Mouse (Mus musculus) erythroblast, embryonic 14.5 days (primary cell): ENCODE data around the gene Galnt5.

Experiments used
- GATA1 ChIP-seq: IDR thresholded peaks from 2 replicates; pipeline ENCODE4 v1.6.1; 2012; ENCODE audit warnings: low read length, inconsistent platforms, mixed read lengths
- TAL1 ChIP-seq: IDR thresholded peaks from 3 replicates; pipeline ENCODE4 v1.6.1; 2012; ENCODE audit warnings: low read length, inconsistent platforms, mixed read lengths

GRCm38 (mm10) chr2:58026740-58027139 is 29.1 kb downstream of the Galnt5 start:
- TF ChIP-seq TAL1: no peak
- TF ChIP-seq GATA1: no peak
